Mouse (Mus musculus): ENCODE results near the gene Il1rl1. TPM values are rescaled to one million over a fixed set of nuclear protein-coding genes. Genes with fewer than 3 reads are reported as not detected.

The Il1rl1 gene
- polyA plus RNA-seq, 1 experiment from 2014 or later: 0.36 TPM

DNA sequence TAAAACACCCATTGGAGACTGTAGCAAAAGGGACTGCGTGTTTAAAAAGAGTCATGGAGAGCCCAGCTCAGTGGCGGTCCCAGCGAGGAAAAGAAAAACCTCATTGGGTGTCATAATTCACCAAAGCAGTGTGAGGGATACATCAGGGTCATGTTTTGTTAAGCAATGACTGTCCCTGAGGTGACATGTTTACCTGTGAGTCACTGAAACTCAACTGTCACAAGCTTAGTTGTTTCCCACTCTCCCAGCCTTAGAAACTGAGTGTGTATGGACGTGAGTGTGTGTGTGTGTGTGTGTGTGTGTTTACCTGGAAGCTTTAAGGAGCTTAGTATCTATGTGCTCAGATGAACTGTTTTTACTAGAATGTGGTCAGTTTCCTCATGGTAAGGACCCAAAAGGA is 37.9 kb downstream of the Il1rl1 start:
- Histone ChIP-seq H3K4me1 (replicated peaks; ENCODE audit: control insufficient read depth, insufficient read depth, low read length) (no peaks in the 10 kb centered on the region), H3K36me3 (ENCODE audit: control insufficient read depth, insufficient read depth, low read length) (no peaks in the 10 kb centered on the region), H3K9me3 (ENCODE audit: control insufficient read depth, low read length) (no peaks in the 10 kb centered on the region), H3K27ac (ENCODE audit: low read depth, low read length) (no peak overlapping the region), H3K9ac (ENCODE audit: low read depth, low read length) (no peak overlapping the region), H3K4me3 (ENCODE audit: low read depth, low read length) (no peak overlapping the region), H3K4me2 (replicated peaks; ENCODE audit: low read depth, low read length) (no peak overlapping the region), H3K27me3 (ENCODE audit: control insufficient read depth, insufficient read depth, low read length) (no peaks in the 10 kb centered on the region)
- no peak for ATAC-seq (ENCODE audit: low FRiP score)
- no peak for DNase-seq (ENCODE audit: low spot score)
- 86% methylated on average over 4 of the region's 4 CpGs for WGBS

GRCm38 (mm10) chr1:40468805-40469204 is 39.4 kb downstream of the Il1rl1 start:
- Histone ChIP-seq H3K4me2 (replicated peaks; ENCODE audit: low read depth, low read length) (no peak overlapping the region), H3K36me3 (ENCODE audit: control insufficient read depth, insufficient read depth, low read length) (no peaks in the 10 kb centered on the region), H3K27ac (ENCODE audit: low read depth, low read length) (no peak overlapping the region), H3K27me3 (ENCODE audit: control insufficient read depth, insufficient read depth, low read length) (no peaks in the 10 kb centered on the region), H3K9me3 (ENCODE audit: control insufficient read depth, low read length) (no peaks in the 10 kb centered on the region), H3K9ac (ENCODE audit: low read depth, low read length) (no peak overlapping the region), H3K4me1 (replicated peaks; ENCODE audit: control insufficient read depth, insufficient read depth, low read length) (no peaks in the 10 kb centered on the region), H3K4me3 (ENCODE audit: low read depth, low read length) (no peak overlapping the region)
- DNase-seq (ENCODE audit: low spot score): no peak
- WGBS: 86% methylated on average over 2 of the region's 2 CpGs
- no peak for ATAC-seq (ENCODE audit: low FRiP score)

- Histone ChIP-seq H3K4me2 (replicated peaks; ENCODE audit: low read depth, low read length) (no peak overlapping the region), H3K9me3 (ENCODE audit: control insufficient read depth, low read length) (no peaks in the 10 kb centered on the region), H3K36me3 (ENCODE audit: control insufficient read depth, insufficient read depth, low read length) (no peaks in the 10 kb centered on the region), H3K4me3 (ENCODE audit: low read depth, low read length) (no peak overlapping the region), H3K27ac (ENCODE audit: low read depth, low read length) (no peak overlapping the region), H3K9ac (ENCODE audit: low read depth, low read length) (no peak overlapping the region), H3K4me1 (replicated peaks; ENCODE audit: control insufficient read depth, insufficient read depth, low read length) (no peaks in the 10 kb centered on the region), H3K27me3 (ENCODE audit: control insufficient read depth, insufficient read depth, low read length) (no peaks in the 10 kb centered on the region)
- 92% methylated on average over 12 of the region's 12 CpGs for WGBS
- ATAC-seq (ENCODE audit: low FRiP score) (no peak), DNase-seq (ENCODE audit: low spot score) (no peak)
Measured at GRCm38 (mm10) chr1:40469900-40470299, 40.5 kb downstream of the Il1rl1 start.

GRCm38 (mm10) chr1:40472401-40472800 is 43.0 kb downstream of the Il1rl1 start:
- H3K9me3 ChIP-seq (ENCODE audit: control insufficient read depth, low read length): no peaks in the 10 kb centered on the region
- no peaks in the 10 kb centered on the region for H3K27me3 ChIP-seq (ENCODE audit: control insufficient read depth, insufficient read depth, low read length)
- DNase-seq (ENCODE audit: low spot score): no peak
- no peak overlapping the region for H3K4me3 ChIP-seq (ENCODE audit: low read depth, low read length)
- no peaks in the 10 kb centered on the region for H3K4me1 ChIP-seq (replicated peaks; ENCODE audit: control insufficient read depth, insufficient read depth, low read length)
- no peak overlapping the region for H3K4me2 ChIP-seq (replicated peaks; ENCODE audit: low read depth, low read length)
- H3K36me3 ChIP-seq (ENCODE audit: control insufficient read depth, insufficient read depth, low read length): no peaks in the 10 kb centered on the region
- no peak overlapping the region for H3K9ac ChIP-seq (ENCODE audit: low read depth, low read length)
- ATAC-seq (ENCODE audit: low FRiP score): no peak
- WGBS: 88% methylated on average over 1 of the region's 1 CpGs
- no peak overlapping the region for H3K27ac ChIP-seq (ENCODE audit: low read depth, low read length)

- WGBS: 81% methylated on average over 4 of the region's 4 CpGs
- no peaks in the 10 kb centered on the region for H3K4me1 ChIP-seq (replicated peaks; ENCODE audit: control insufficient read depth, insufficient read depth, low read length)
- H3K9ac ChIP-seq (ENCODE audit: low read depth, low read length): no peak overlapping the region
- H3K9me3 ChIP-seq (ENCODE audit: control insufficient read depth, low read length): no peaks in the 10 kb centered on the region
- H3K36me3 ChIP-seq (ENCODE audit: control insufficient read depth, insufficient read depth, low read length): no peaks in the 10 kb centered on the region
- H3K27ac ChIP-seq (ENCODE audit: low read depth, low read length): no peak overlapping the region
- H3K4me3 ChIP-seq (ENCODE audit: low read depth, low read length): no peak overlapping the region
- no peak overlapping the region for H3K4me2 ChIP-seq (replicated peaks; ENCODE audit: low read depth, low read length)
- ATAC-seq (ENCODE audit: low FRiP score) (no peak), DNase-seq (ENCODE audit: low spot score) (no peak)
- H3K27me3 ChIP-seq (ENCODE audit: control insufficient read depth, insufficient read depth, low read length): no peaks in the 10 kb centered on the region
Measured at GRCm38 (mm10) chr1:40473640-40474039, 44.3 kb downstream of the Il1rl1 start.

GRCm38 (mm10) chr1:40474336-40474735 is 45.0 kb downstream of the Il1rl1 start:
- no peak overlapping the region for H3K27ac ChIP-seq (ENCODE audit: low read depth, low read length)
- H3K4me2 ChIP-seq (replicated peaks; ENCODE audit: low read depth, low read length): no peak overlapping the region
- ATAC-seq (ENCODE audit: low FRiP score) (no peak), DNase-seq (ENCODE audit: low spot score) (no peak)
- H3K9me3 ChIP-seq (ENCODE audit: control insufficient read depth, low read length): no peaks in the 10 kb centered on the region
- H3K27me3 ChIP-seq (ENCODE audit: control insufficient read depth, insufficient read depth, low read length): no peaks in the 10 kb centered on the region
- no peaks in the 10 kb centered on the region for H3K4me1 ChIP-seq (replicated peaks; ENCODE audit: control insufficient read depth, insufficient read depth, low read length)
- WGBS: 92% methylated on average over 5 of the region's 5 CpGs
- no peaks in the 10 kb centered on the region for H3K36me3 ChIP-seq (ENCODE audit: control insufficient read depth, insufficient read depth, low read length)
- H3K4me3 ChIP-seq (ENCODE audit: low read depth, low read length): no peak overlapping the region
- H3K9ac ChIP-seq (ENCODE audit: low read depth, low read length): no peak overlapping the region

DNA sequence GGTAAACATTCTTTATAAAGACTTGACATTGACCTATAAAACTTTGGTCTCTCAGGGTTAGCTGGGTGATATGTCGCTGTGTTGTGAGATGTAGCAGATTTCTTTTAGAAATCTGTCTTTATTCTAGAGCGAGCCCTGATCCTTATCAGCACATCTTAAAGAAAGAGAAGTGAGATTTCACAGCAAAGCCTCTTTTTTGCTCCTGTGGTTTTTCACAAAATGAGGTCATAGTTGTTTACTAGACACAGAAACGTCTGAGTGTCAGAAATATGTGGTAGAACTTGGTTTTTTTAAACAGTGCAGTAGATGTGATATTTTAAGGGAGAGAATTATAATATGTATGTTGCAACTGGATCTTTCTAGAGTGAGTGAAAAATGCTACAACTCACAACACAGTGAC is 46.3 kb downstream of the Il1rl1 start:
- H3K4me3 ChIP-seq (ENCODE audit: low read depth, low read length): no peak overlapping the region
- H3K27ac ChIP-seq (ENCODE audit: low read depth, low read length): no peak overlapping the region
- ATAC-seq (ENCODE audit: low FRiP score) (no peak), DNase-seq (ENCODE audit: low spot score) (no peak)
- WGBS: 76% methylated on average over 3 of the region's 3 CpGs
- H3K36me3 ChIP-seq (ENCODE audit: control insufficient read depth, insufficient read depth, low read length): no peaks in the 10 kb centered on the region
- no peaks in the 10 kb centered on the region for H3K9me3 ChIP-seq (ENCODE audit: control insufficient read depth, low read length)
- H3K9ac ChIP-seq (ENCODE audit: low read depth, low read length): no peak overlapping the region
- H3K4me1 ChIP-seq (replicated peaks; ENCODE audit: control insufficient read depth, insufficient read depth, low read length): no peaks in the 10 kb centered on the region
- no peaks in the 10 kb centered on the region for H3K27me3 ChIP-seq (ENCODE audit: control insufficient read depth, insufficient read depth, low read length)
- no peak overlapping the region for H3K4me2 ChIP-seq (replicated peaks; ENCODE audit: low read depth, low read length)

DNA sequence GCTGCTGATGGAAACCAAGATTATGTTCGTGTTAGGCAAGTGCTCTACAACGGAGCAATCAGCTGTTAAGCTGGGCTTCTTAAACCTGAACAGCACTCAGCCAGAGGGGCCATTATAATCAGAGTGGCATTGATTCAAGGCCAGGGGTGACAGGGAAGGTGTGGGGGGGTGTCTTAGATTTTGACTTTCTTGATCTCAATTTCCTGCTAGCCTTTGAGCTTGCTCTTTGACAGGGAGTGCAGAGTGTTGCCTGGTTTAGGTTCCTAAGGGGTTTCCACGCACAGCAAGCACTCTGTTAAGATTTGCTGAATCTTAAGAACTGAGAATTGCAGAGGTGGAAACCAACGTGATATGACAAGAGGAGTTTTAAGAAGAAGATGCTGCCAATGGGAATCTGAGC is 47.4 kb downstream of the Il1rl1 start:
- no peaks in the 10 kb centered on the region for H3K4me1 ChIP-seq (replicated peaks; ENCODE audit: control insufficient read depth, insufficient read depth, low read length)
- H3K4me2 ChIP-seq (replicated peaks; ENCODE audit: low read depth, low read length): no peak overlapping the region
- ATAC-seq (ENCODE audit: low FRiP score): no peak
- H3K27ac ChIP-seq (ENCODE audit: low read depth, low read length): no peak overlapping the region
- 77% methylated on average over 4 of the region's 4 CpGs for WGBS
- no peak for DNase-seq (ENCODE audit: low spot score)
- H3K9me3 ChIP-seq (ENCODE audit: control insufficient read depth, low read length): no peaks in the 10 kb centered on the region
- H3K27me3 ChIP-seq (ENCODE audit: control insufficient read depth, insufficient read depth, low read length): no peaks in the 10 kb centered on the region
- H3K4me3 ChIP-seq (ENCODE audit: low read depth, low read length): no peak overlapping the region
- H3K36me3 ChIP-seq (ENCODE audit: control insufficient read depth, insufficient read depth, low read length): no peaks in the 10 kb centered on the region
- H3K9ac ChIP-seq (ENCODE audit: low read depth, low read length): no peak overlapping the region

DNA sequence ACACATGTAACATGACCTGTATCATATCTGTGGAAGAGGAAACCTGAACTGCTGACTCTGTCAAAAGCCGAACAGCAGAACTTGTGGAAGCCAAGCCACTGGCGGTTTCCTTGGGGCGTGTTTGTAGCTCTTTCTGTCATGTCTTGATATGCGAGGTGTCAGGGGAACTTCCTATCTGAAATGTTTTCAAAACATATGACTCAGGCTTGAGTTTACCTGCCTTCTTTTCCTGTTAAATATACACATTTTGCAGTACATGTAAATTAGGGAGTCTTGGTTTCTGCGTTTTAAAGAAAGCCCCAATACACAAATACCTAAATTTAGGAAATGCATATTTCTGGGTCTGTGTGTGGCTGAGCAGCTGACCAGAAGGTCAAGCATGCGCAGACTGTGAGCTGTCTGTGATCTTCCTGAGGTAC is 50.1 kb downstream of the Il1rl1 start:
- Histone ChIP-seq H3K9me3 (ENCODE audit: control insufficient read depth, low read length) (no peaks in the 10 kb centered on the region), H3K36me3 (ENCODE audit: control insufficient read depth, insufficient read depth, low read length) (no peaks in the 10 kb centered on the region), H3K4me3 (ENCODE audit: low read depth, low read length) (no peak overlapping the region), H3K9ac (ENCODE audit: low read depth, low read length) (no peak overlapping the region), H3K27me3 (ENCODE audit: control insufficient read depth, insufficient read depth, low read length) (no peaks in the 10 kb centered on the region), H3K27ac (ENCODE audit: low read depth, low read length) (no peak overlapping the region), H3K4me2 (replicated peaks; ENCODE audit: low read depth, low read length) (no peak overlapping the region), H3K4me1 (replicated peaks; ENCODE audit: control insufficient read depth, insufficient read depth, low read length) (no peaks in the 10 kb centered on the region)
- DNase-seq (ENCODE audit: low spot score) (no peak), ATAC-seq (ENCODE audit: low FRiP score) (no peak)
- WGBS: 86% methylated on average over 6 of the region's 6 CpGs
